Mouse (Mus musculus): Measurements from ENCODE around the gene Usp44. TPM values are rescaled to one million over a fixed set of nuclear protein-coding genes. Genes with fewer than 3 reads are reported as not detected.

The Usp44 gene
- total and polyA plus RNA-seq, 3 experiments, result 2.9 to 28.2 (median 4.6) TPM

GRCm38 (mm10) chr10:93855126-93855525, 23.8 kb downstream of the Usp44 start:
- no peak overlapping the region for H3K27ac ChIP-seq (ENCODE audit: insufficient read depth, low read depth)
- no peaks in the 10 kb centered on the region for H3K9me3 ChIP-seq (replicated peaks; ENCODE audit: low read length)
- H3K4me1 ChIP-seq (ENCODE audit: control insufficient read depth in 1 of 2, insufficient read depth in 2 of 2), result no peaks in the 10 kb centered on the region
- no peak for DNase-seq (ENCODE audit: extremely low read depth)
- dilution Hi-C loops (cut with MboI; ENCODE audit: extremely low pct_ligation_motif_present, extremely low pct_unique_long_range_greater_than_20kb, low sequenced_read_pairs) (no loop called here), in situ Hi-C loops (cut with MboI; ENCODE audit: low pct_ligation_motif_present, low pct_unique_long_range_greater_than_20kb, low sequenced_read_pairs) (no loop called here)
- H3K36me3 ChIP-seq (replicated peaks in 1 of 2; ENCODE audit: control insufficient read depth in 1 of 2, insufficient read depth in 1 of 2, low read length in 1 of 2), result peaks cover 35 to 56% of the 10 kb centered on the region in 2 experiments
- H3K79me2 ChIP-seq (replicated peaks; ENCODE audit: control insufficient read depth, extremely low read depth, insufficient read depth, poor library complexity, severe bottlenecking), result 0 out of 2 replicates have a peak, but pooled peaks cover under 1% of the 10 kb centered on the region
- no peak for TF ChIP-seq JUND (conservative IDR thresholded peaks at IDR 0.05; ENCODE audit: low read depth, low read length)
- no peak for TF ChIP-seq ETS1 (conservative IDR thresholded peaks at IDR 0.05; ENCODE audit: low read depth, low read length)
- no peak for TF ChIP-seq TBP (conservative IDR thresholded peaks at IDR 0.05; ENCODE audit: low read depth, low read length)
- TF ChIP-seq E2F4 (IDR thresholded peaks at IDR 0.05; ENCODE audit: insufficient replicate concordance, low read depth, low read length), result no peak
- TF ChIP-seq MAX (IDR thresholded peaks at IDR 0.05; ENCODE audit: low read length), result no peak
- no peak for TF ChIP-seq RAD21 (IDR thresholded peaks at IDR 0.05; ENCODE audit: low read depth, low read length)
- TF ChIP-seq CHD2 (IDR thresholded peaks at IDR 0.05; ENCODE audit: low read length), result no peak
- no peak for TF ChIP-seq SIN3A (IDR thresholded peaks at IDR 0.05; ENCODE audit: low read length)
- TF ChIP-seq KAT2A (IDR thresholded peaks at IDR 0.05; ENCODE audit: insufficient replicate concordance, low read length), result no peak
- no peak for TF ChIP-seq ZMIZ1 (IDR thresholded peaks at IDR 0.05; ENCODE audit: low read depth, low read length)
- no peak for TF ChIP-seq MEF2A (IDR thresholded peaks at IDR 0.05; ENCODE audit: borderline replicate concordance, low read depth, low read length)
- no peak for TF ChIP-seq MAZ (IDR thresholded peaks at IDR 0.05; ENCODE audit: low read depth, low read length)
- no peak for TF ChIP-seq PAX5 (IDR thresholded peaks at IDR 0.05; ENCODE audit: low read length)
- no peak for TF ChIP-seq GABPA (IDR thresholded peaks at IDR 0.05; ENCODE audit: insufficient replicate concordance, low read depth, low read length)
- TF ChIP-seq EP300 (IDR thresholded peaks at IDR 0.05; ENCODE audit: low read length), result no peak
- TF ChIP-seq CTCF (conservative IDR thresholded peaks at IDR 0.05 in 1 of 2, IDR thresholded peaks at IDR 0.05 in 1 of 2; ENCODE audit: low read depth in 2 of 2, low read length in 2 of 2), result no peak
- TF ChIP-seq POLR2A (IDR thresholded peaks at IDR 0.05; ENCODE audit: low read depth, low read length), result no peak
- no peak for TF ChIP-seq USF2 (conservative IDR thresholded peaks at IDR 0.05; ENCODE audit: low read depth, low read length)
- no peak for TF ChIP-seq UBTF (IDR thresholded peaks at IDR 0.05; ENCODE audit: low read depth, low read length)
- no peak overlapping the region for H3K4me3 ChIP-seq (replicated peaks in 1 of 3; ENCODE audit: low read depth in 2 of 3, low read length in 2 of 3, poor library complexity in 1 of 3)
- H3K9ac ChIP-seq (ENCODE audit: insufficient read depth, low read depth), result no peak overlapping the region
- no peaks in the 10 kb centered on the region for H3K27me3 ChIP-seq (replicated peaks)
- no peak overlapping the region for H3K4me2 ChIP-seq (ENCODE audit: insufficient read depth, low read depth, poor library complexity, severe bottlenecking)

- H3K79me2 ChIP-seq (replicated peaks; ENCODE audit: control insufficient read depth, extremely low read depth, insufficient read depth, poor library complexity, severe bottlenecking), result no peaks in the 10 kb centered on the region
Measured at GRCm38 (mm10) chr10:93856095-93856494, 24.7 kb downstream of the Usp44 start.

More at GRCm38 (mm10) chr10:93856095-93856494, 24.7 kb downstream of the Usp44 start:
- H3K4me3 ChIP-seq (replicated peaks in 1 of 3; ENCODE audit: low read depth in 2 of 3, low read length in 2 of 3, poor library complexity in 1 of 3), result no peak overlapping the region
- H3K4me2 ChIP-seq (ENCODE audit: insufficient read depth, low read depth, poor library complexity, severe bottlenecking), result no peak overlapping the region
- peaks cover 43 to 59% of the 10 kb centered on the region in 2 experiments for H3K36me3 ChIP-seq (replicated peaks in 1 of 2; ENCODE audit: control insufficient read depth in 1 of 2, insufficient read depth in 1 of 2, low read length in 1 of 2)
- in situ Hi-C loops (cut with MboI; ENCODE audit: low pct_ligation_motif_present, low pct_unique_long_range_greater_than_20kb, low sequenced_read_pairs) (no loop called here), dilution Hi-C loops (cut with MboI; ENCODE audit: extremely low pct_ligation_motif_present, extremely low pct_unique_long_range_greater_than_20kb, low sequenced_read_pairs) (no loop called here)
- no peak overlapping the region for H3K9ac ChIP-seq (ENCODE audit: insufficient read depth, low read depth)
- no peak overlapping the region for H3K27ac ChIP-seq (ENCODE audit: insufficient read depth, low read depth)
- TF ChIP-seq RAD21 (IDR thresholded peaks at IDR 0.05; ENCODE audit: low read depth, low read length), result no peak
- TF ChIP-seq POLR2AphosphoS2 (IDR thresholded peaks at IDR 0.05; ENCODE audit: low read depth, low read length), result no peak
- TF ChIP-seq MAX (IDR thresholded peaks at IDR 0.05; ENCODE audit: low read length), result no peak
- no peak for TF ChIP-seq MXI1 (IDR thresholded peaks at IDR 0.05; ENCODE audit: low read depth, low read length)
- no peak for TF ChIP-seq CHD1 (IDR thresholded peaks at IDR 0.05; ENCODE audit: low read depth, low read length)
- no peak for TF ChIP-seq NELFE (IDR thresholded peaks at IDR 0.05; ENCODE audit: low read depth, low read length)
- no peak for TF ChIP-seq ZMIZ1 (IDR thresholded peaks at IDR 0.05; ENCODE audit: low read depth, low read length)
- no peak for TF ChIP-seq CHD2 (IDR thresholded peaks at IDR 0.05; ENCODE audit: low read length)
- no peaks in the 10 kb centered on the region for H3K9me3 ChIP-seq (replicated peaks; ENCODE audit: low read length)
- H3K4me1 ChIP-seq (ENCODE audit: control insufficient read depth in 1 of 2, insufficient read depth in 2 of 2), result no peaks in the 10 kb centered on the region
- H3K27me3 ChIP-seq (replicated peaks), result no peaks in the 10 kb centered on the region
- no peak for DNase-seq (ENCODE audit: extremely low read depth)

Data from CH12.LX (cell line).